Mouse (Mus musculus) heart, embryonic 11.5 days (tissue): ENCODE results near the gene Shld2. TPM values are rescaled to one million over a fixed set of nuclear protein-coding genes. Genes with fewer than 3 reads are reported as not detected.
A peak's percentile ranks its signal among the peaks of the same experiment; 100 is the strongest.

ENCODE experiments used
- ATAC-seq: fragments of 200-750 bp; cut with Nextera tagmentation; replicated peaks from 2 replicates; pipeline ENCODE4 v1.8.0; 2017; ENCODE audit warnings: moderate library complexity; ENCODE audit not compliant: insufficient number of reproducible peaks, low FRiP score, low TSS enrichment
- H3K27ac ChIP-seq: fragments of 300-500 bp; sonication (generic); 2 replicates; pipeline ENCODE4 v1.5.1; 2014; ENCODE audit warnings: mild to moderate bottlenecking, low read depth, low read length
- H3K27me3 ChIP-seq: fragments of 300-500 bp; sonication (generic); 2 replicates; pipeline ENCODE4 v1.6.1; 2014; ENCODE audit warnings: mild to moderate bottlenecking, low read length, mixed read lengths; ENCODE audit not compliant: control insufficient read depth, insufficient read depth
- H3K36me3 ChIP-seq: fragments of 300-500 bp; sonication (generic); 2 replicates; pipeline ENCODE4 v1.6.1; 2014; ENCODE audit warnings: mild to moderate bottlenecking, low read length, moderate library complexity, mixed read lengths; ENCODE audit not compliant: control insufficient read depth, insufficient read depth
- H3K4me1 ChIP-seq: fragments of 300-500 bp; sonication (generic); 2 replicates; pipeline ENCODE4 v1.6.1; 2014; ENCODE audit warnings: low read length; ENCODE audit not compliant: control insufficient read depth, insufficient read depth
- H3K4me2 ChIP-seq: fragments of 300-500 bp; sonication (generic); 2 replicates; pipeline ENCODE4 v1.6.1; 2014; ENCODE audit warnings: mild to moderate bottlenecking, moderate library complexity
- H3K4me3 ChIP-seq: fragments of 300-500 bp; sonication (generic); 2 replicates; pipeline ENCODE4 v1.5.1; 2014; ENCODE audit warnings: low read depth, low read length
- H3K9ac ChIP-seq: fragments of 300-500 bp; sonication (generic); 2 replicates; pipeline ENCODE4 v1.6.1; 2014; ENCODE audit warnings: mild to moderate bottlenecking, low read depth, low read length, moderate library complexity
- H3K9me3 ChIP-seq: fragments of 300-500 bp; sonication (generic); replicated peaks from 2 replicates; pipeline ENCODE4 v1.6.1; 2016; ENCODE audit warnings: low read length; ENCODE audit not compliant: control insufficient read depth
- WGBS: fragments of 180-500 bp; shearing (Covaris S2); extraction: QIAGEN DNeasy Blood & Tissue Kit; methylation state at CpG from one replicate; pipeline ENCODE4 v1.1.7; 2014; ENCODE audit not compliant: insufficient replicate concordance; 5-methylcytosine and 5-hydroxymethylcytosine counted together
- polyA plus RNA-seq: library from polyadenylated mRNA; unstranded; fragments of >200 nt; fragmentation: Nextera tagmentation; extraction: Ambion mirVana; gene quantifications from 2 replicates; pipeline ENCODE4 v1.2.1, GENCODE M21; 2014

Gene Shld2
- polyA plus RNA-seq, 1 experiment from 2014 or later: 6.9 TPM

DNA sequence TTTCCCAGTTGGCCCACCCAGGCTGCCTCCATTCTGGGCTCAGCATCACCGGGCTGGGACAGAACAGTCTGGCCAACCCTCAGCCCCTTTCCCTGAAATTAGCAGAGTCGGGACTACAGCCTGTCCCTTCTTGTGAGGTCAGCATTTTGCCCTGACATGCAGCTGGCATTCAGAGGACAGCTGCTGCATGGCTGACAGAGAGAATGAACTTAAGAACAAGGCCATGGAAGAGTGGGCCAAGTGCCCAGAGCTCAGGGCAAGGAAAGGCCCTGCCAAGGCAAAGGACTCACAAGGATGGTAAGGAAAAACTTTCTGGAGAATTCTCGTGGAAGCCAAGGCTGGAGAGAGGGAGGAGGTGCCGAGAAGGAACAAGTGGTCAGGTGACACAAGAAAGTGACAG is 113.6 kb downstream of the Shld2 start:
- no peak overlapping the region for H3K9ac ChIP-seq
- H3K36me3 ChIP-seq: no peaks in the 10 kb centered on the region
- peaks cover 13% of the 10 kb centered on the region for H3K27me3 ChIP-seq
- H3K4me3 ChIP-seq: no peak overlapping the region
- no peaks in the 10 kb centered on the region for H3K4me1 ChIP-seq
- ATAC-seq: no peak
- H3K27ac ChIP-seq: no peak overlapping the region
- no peaks in the 10 kb centered on the region for H3K9me3 ChIP-seq
- WGBS: 48% methylated on average over 4 of the region's 4 CpGs
- H3K4me2 ChIP-seq: no peak overlapping the region

DNA sequence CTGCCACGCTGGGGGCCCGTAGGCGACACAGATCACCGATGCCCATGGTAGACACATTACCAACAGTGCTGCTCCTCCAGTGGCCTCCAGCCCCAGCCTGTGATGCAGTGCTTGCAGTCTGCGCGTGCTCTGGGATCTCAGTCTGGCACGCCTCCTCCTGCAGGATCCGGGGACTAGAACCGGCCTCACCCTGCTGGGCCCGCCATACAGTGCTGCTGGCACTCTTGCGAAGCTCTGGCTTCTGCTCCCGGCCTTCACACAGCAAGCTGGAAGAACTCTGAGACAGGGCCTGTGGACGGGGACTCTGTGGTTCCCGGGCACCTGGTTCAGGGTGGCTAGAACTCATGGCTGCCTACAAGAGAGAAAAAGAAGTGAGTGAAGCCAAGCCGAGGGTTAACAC is 114.8 kb downstream of the Shld2 start:
- Histone ChIP-seq H3K9me3 (no peaks in the 10 kb centered on the region), H3K9ac (no peak overlapping the region), H3K4me2 (no peak overlapping the region), H3K27me3 (peaks cover 11% of the 10 kb centered on the region; the same call in 1 of the 2 replicates), H3K4me1 (no peaks in the 10 kb centered on the region), H3K4me3 (no peak overlapping the region), H3K27ac (no peak overlapping the region), H3K36me3 (no peaks in the 10 kb centered on the region)
- ATAC-seq: no peak
- 80% methylated on average over 15 of the region's 15 CpGs for WGBS

- H3K27ac ChIP-seq: no peak overlapping the region
- 0 out of 2 replicates have a peak, but pooled peaks cover 6% of the 10 kb centered on the region for H3K27me3 ChIP-seq
- no peak overlapping the region for H3K4me3 ChIP-seq
- H3K4me1 ChIP-seq: no peaks in the 10 kb centered on the region
- no peaks in the 10 kb centered on the region for H3K36me3 ChIP-seq
- ATAC-seq: no peak
- no peak overlapping the region for H3K9ac ChIP-seq
- WGBS: 71% methylated on average over 4 of the region's 4 CpGs
- no peaks in the 10 kb centered on the region for H3K9me3 ChIP-seq
- H3K4me2 ChIP-seq: no peak overlapping the region
Measured at GRCm38 (mm10) chr14:34193879-34194278, 116.4 kb downstream of the Shld2 start.

DNA sequence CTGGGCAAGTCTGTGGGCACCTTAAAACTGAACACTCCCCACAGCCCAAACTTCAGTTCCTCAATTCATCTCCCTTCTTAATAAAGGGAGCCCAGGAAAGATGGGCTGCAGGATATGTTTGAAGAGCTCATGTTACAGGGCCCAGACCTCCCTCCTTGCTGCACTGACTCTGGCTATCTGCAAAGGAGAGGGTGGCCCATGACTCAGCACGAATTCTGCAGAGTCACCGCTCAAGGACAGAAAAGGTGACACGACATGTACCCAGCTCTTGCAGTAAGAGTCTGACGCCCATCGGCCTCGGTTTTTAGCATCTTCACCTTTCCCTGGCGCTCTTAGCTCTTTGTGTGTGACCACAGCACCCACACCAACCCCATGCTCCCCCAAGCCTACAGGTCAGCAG is 119.9 kb downstream of the Shld2 start:
- no peaks in the 10 kb centered on the region for H3K36me3 ChIP-seq
- peak overlapping the region; percentile 73 for H3K27ac ChIP-seq
- no peaks in the 10 kb centered on the region for H3K4me1 ChIP-seq
- H3K4me2 ChIP-seq: peak overlapping the region; percentile 22; the same call in 1 of the 2 replicates
- peak; percentile 84 for ATAC-seq
- 0 out of 2 replicates have a peak, but pooled peaks cover 4% of the 10 kb centered on the region for H3K27me3 ChIP-seq
- WGBS: 57% methylated on average over 7 of the region's 7 CpGs
- H3K9ac ChIP-seq: no peak overlapping the region
- H3K4me3 ChIP-seq: no peak overlapping the region
- no peaks in the 10 kb centered on the region for H3K9me3 ChIP-seq

DNA sequence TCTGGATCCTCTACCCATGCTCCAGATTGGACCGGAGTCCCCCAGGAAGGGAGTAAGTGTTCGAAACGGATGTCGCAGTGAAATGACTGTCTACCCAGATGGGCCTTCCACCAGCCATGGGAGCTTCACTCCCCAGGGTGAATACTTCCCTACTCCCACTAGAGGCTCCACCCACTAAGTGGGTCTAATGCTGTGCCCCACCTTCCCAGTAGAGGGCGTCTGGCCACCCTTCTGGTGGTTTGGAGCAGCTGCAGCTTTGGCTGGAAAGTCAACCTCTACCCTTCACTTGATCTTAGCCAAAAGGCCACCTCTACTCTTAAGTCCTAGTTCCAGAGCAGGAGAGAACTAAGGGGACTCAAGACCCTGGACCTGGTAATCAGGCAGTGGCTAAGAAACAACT is 121.7 kb downstream of the Shld2 start:
- no peaks in the 10 kb centered on the region for H3K27me3 ChIP-seq
- no peak for ATAC-seq
- WGBS: 59% methylated on average over 5 of the region's 5 CpGs

More for the DNA sequence above, 121.7 kb downstream of the Shld2 start:
- no peaks in the 10 kb centered on the region for H3K9me3 ChIP-seq
- H3K4me3 ChIP-seq: no peak overlapping the region
- no peak overlapping the region for H3K4me2 ChIP-seq
- H3K4me1 ChIP-seq: no peaks in the 10 kb centered on the region
- no peak overlapping the region for H3K27ac ChIP-seq
- H3K36me3 ChIP-seq: no peaks in the 10 kb centered on the region
- H3K9ac ChIP-seq: no peak overlapping the region

Other genes with a start within 250 kb of the Shld2 start
- 1.1 and 1.4 TPM in 2 replicates for gene Anxa8, start 224.5 kb downstream of the Shld2 start, polyA plus RNA-seq
- gene A630023A22Rik, start 207.7 kb downstream of the Shld2 start, polyA plus RNA-seq: not detected in 2 replicates
- gene Npy4r, start 158.0 kb downstream of the Shld2 start, polyA plus RNA-seq: 0.20 and 0.23 TPM in 2 replicates
- 0.04 and 0.08 TPM in 2 replicates for gene Gprin2, start 108.8 kb downstream of the Shld2 start, polyA plus RNA-seq
- gene Syt15, start 90.9 kb downstream of the Shld2 start, polyA plus RNA-seq: 0.16 TPM in 1 of 2 replicates, not detected in the other
- gene Glud1, start 234 bp upstream of the Shld2 start, polyA plus RNA-seq: 64.4 and 67.3 TPM in 2 replicates
- not detected in 2 replicates for gene Fam25c, start 44.9 kb upstream of the Shld2 start, polyA plus RNA-seq
- 2.4 and 2.9 TPM in 2 replicates for gene Sncg, start 64.3 kb upstream of the Shld2 start, polyA plus RNA-seq
- gene Mmrn2, start 65.0 kb upstream of the Shld2 start, polyA plus RNA-seq: 15.8 and 23.1 TPM in 2 replicates
- 48.1 and 48.5 TPM in 2 replicates for gene Bmpr1a, start 192.8 kb upstream of the Shld2 start, polyA plus RNA-seq
- not detected in 2 replicates for gene 9230112D13Rik, start 212.3 kb upstream of the Shld2 start, polyA plus RNA-seq